ENCODE assay signal across 9 mouse cellular contexts in genomic region chr11:100282549-100282948, GRCm38 (mm10). TPM values are rescaled to one million over a fixed set of nuclear protein-coding genes. Genes with fewer than 3 reads are reported as not detected.
A peak's percentile ranks its signal among the peaks of the same experiment; 100 is the strongest.
DNase-seq lines count a peak whose midpoint lies in the region; ATAC-seq and TF ChIP-seq lines count a peak whose summit lies in the region.
"Had no signal": no experiment of that assay in that cellular context is flagged by ENCODE, and none has a peak within 500 bp of the region (broad histone marks: within the 10 kb centered on the region; RNA-seq: fewer than 3 reads in every experiment).

No protein-coding gene starts in this region.

- TF ChIP-seq POLR2A in embryonic fibroblast, embryonic 13.5 days (IDR thresholded peaks at IDR 0.05; ENCODE audit: low read depth, low read length), result no peak

- peaks cover 4% of the 10 kb centered on the region; the same call in 1 of the 2 replicates for H3K4me1 ChIP-seq in embryonic fibroblast, embryonic 13.5 days (ENCODE audit: control insufficient read depth, insufficient read depth, low read length)

- peak; percentile 89 for TF ChIP-seq CTCF in embryonic fibroblast, embryonic 13.5 days (IDR thresholded peaks at IDR 0.05; ENCODE audit: borderline replicate concordance, insufficient read depth, low read length)

- peak; percentile 91 for DNase-seq in ES-CJ7 (ENCODE audit: low read depth, low spot score)
- peak; percentile 86 for DNase-seq in adrenal gland, postnatal 25 days
- peak; percentile 37 for DNase-seq in heart, postnatal 25 days (ENCODE audit: low spot score)
- DNase-seq in layer of hippocampus, postnatal 14 days (ENCODE audit: low spot score in 2 of 2), result peak; percentile 55 to 58
- DNase-seq in right cerebral cortex, postnatal 10 days (ENCODE audit: low spot score in 2 of 2), result peak; percentile 61 to 81
- DNase-seq in urinary bladder, postnatal 14 days (ENCODE audit: low spot score), result peak; percentile 92

- peak; percentile 87 for ATAC-seq in megakaryocyte progenitor cell, adult 5-6 weeks (replicated peaks; ENCODE audit: poor library complexity)

- no peak overlapping the region for H3K27ac ChIP-seq in embryonic fibroblast, embryonic 13.5 days (ENCODE audit: insufficient read depth, low read length)

- no peak overlapping the region for H3K4me3 ChIP-seq in embryonic fibroblast, embryonic 13.5 days (ENCODE audit: insufficient read depth, low read length)

- intact Hi-C loops in heart, postnatal 25 days (cut with DNase I), result loop anchor here (1.0 to 5.0 kb wide), 2 partner anchors 13 to 115 kb away; no protein-coding TSS in a partner anchor

RNA-seq across cellular contexts. Expression of gene Krt42, which starts 12.9 kb away (rescaled TPM):
- total RNA-seq in adrenal gland, postnatal 25 days (2021), result not detected in 2 replicates
- not detected in 2 replicates for polyA plus RNA-seq in embryonic fibroblast, embryonic 13.5 days (2011; ENCODE audit: insufficient read length, low read depth, missing spikeins)
- total RNA-seq in heart, postnatal 25 days (2021), result not detected
- not detected for total RNA-seq in layer of hippocampus, postnatal 14 days (2021)
- not detected in 2 replicates for total RNA-seq in megakaryocyte progenitor cell, adult 5-6 weeks (2015)
- total RNA-seq in megakaryocyte progenitor cell, adult 5-6 weeks (2017), result not detected in 2 replicates
- total RNA-seq: layer of hippocampus, adult 18-20 months had no signal

RNA-seq across cellular contexts. Expression of gene Krt17, which starts 21.7 kb away (rescaled TPM):
- total RNA-seq in adrenal gland, postnatal 25 days (2021), result not detected in 2 replicates
- polyA plus RNA-seq in embryonic fibroblast, embryonic 13.5 days (2011; ENCODE audit: insufficient read length, low read depth, missing spikeins), result not detected in 2 replicates
- not detected for total RNA-seq in heart, postnatal 25 days (2021)
- total RNA-seq in layer of hippocampus, postnatal 14 days (2021), result not detected
- total RNA-seq in megakaryocyte progenitor cell, adult 5-6 weeks (2015), result not detected in 2 replicates
- not detected in 2 replicates for total RNA-seq in megakaryocyte progenitor cell, adult 5-6 weeks (2017)
- total RNA-seq: layer of hippocampus, adult 18-20 months had no signal

RNA-seq across cellular contexts. Expression of gene Krt16, which starts 33.8 kb away (rescaled TPM):
- not detected in 2 replicates for total RNA-seq in adrenal gland, postnatal 25 days (2021)
- polyA plus RNA-seq in embryonic fibroblast, embryonic 13.5 days (2011; ENCODE audit: insufficient read length, low read depth, missing spikeins), result not detected in 2 replicates
- total RNA-seq in heart, postnatal 25 days (2021), result not detected
- total RNA-seq in layer of hippocampus, postnatal 14 days (2021), result not detected
- total RNA-seq in megakaryocyte progenitor cell, adult 5-6 weeks (2015), result not detected in 2 replicates
- total RNA-seq in megakaryocyte progenitor cell, adult 5-6 weeks (2017), result not detected in 2 replicates
- total RNA-seq: layer of hippocampus, adult 18-20 months had no signal

RNA-seq across cellular contexts. Expression of gene Eif1, which starts 37.1 kb away (rescaled TPM):
- 904 and 1,056 TPM in 2 replicates for total RNA-seq in adrenal gland, postnatal 25 days (2021)
- polyA plus RNA-seq in embryonic fibroblast, embryonic 13.5 days (2011; ENCODE audit: insufficient read length, low read depth, missing spikeins), result 960 and 1,192 TPM in 2 replicates
- 1,000 to 10,000 TPM; 1,459 to 1,550 TPM for total RNA-seq in heart, postnatal 25 days (2021)
- total RNA-seq in layer of hippocampus, postnatal 14 days (2021), result 100 to 1,000 TPM; 704 to 721 TPM
- total RNA-seq in megakaryocyte progenitor cell, adult 5-6 weeks (2015), result 1,262 and 1,322 TPM in 2 replicates
- 95.6 and 142 TPM in 2 replicates for total RNA-seq in megakaryocyte progenitor cell, adult 5-6 weeks (2017)

RNA-seq across cellular contexts. Expression of gene Gast, which starts 51.7 kb away (rescaled TPM):
- not detected in 2 replicates for total RNA-seq in adrenal gland, postnatal 25 days (2021)
- not detected in 2 replicates for polyA plus RNA-seq in embryonic fibroblast, embryonic 13.5 days (2011; ENCODE audit: insufficient read length, low read depth, missing spikeins)
- not detected for total RNA-seq in heart, postnatal 25 days (2021)
- not detected for total RNA-seq in layer of hippocampus, postnatal 14 days (2021)
- total RNA-seq in megakaryocyte progenitor cell, adult 5-6 weeks (2015), result not detected in 2 replicates
- total RNA-seq in megakaryocyte progenitor cell, adult 5-6 weeks (2017), result not detected in 2 replicates
- total RNA-seq: layer of hippocampus, adult 18-20 months had no signal

Comparison
In these comparisons a context has a peak if more than half of its experiments do, and no peak if none do; other contexts are left out.
1. DNase-seq: peak in every context shown above with its lines; median percentile 92 in urinary bladder, postnatal 14 days; 91 in ES-CJ7; 86 in adrenal gland, postnatal 25 days; 71 in right cerebral cortex, postnatal 10 days; 56 in layer of hippocampus, postnatal 14 days; 37 in heart, postnatal 25 days.